Mouse (Mus musculus) layer of hippocampus, adult 9-11 months (tissue): ENCODE measurements around the gene Gzmm.
"Not testable (repeated sequence)": the region's sequence is repeated elsewhere in the genome, so short reads cannot be mapped to it uniquely, and the experiment has no call there.

Experiments used
- DNase-seq: peaks from one replicate; pipeline ENCODE4 v3.0.0; 2022

Gzmm gene

GRCm38 (mm10) chr10:79681591-79682245, 7.1 kb upstream of the Gzmm start, which contains the start of gene Cdc34:
Gene Cdc34, plus strand, starts transcription at chr10:79682195.
- peak; percentile 100 for DNase-seq

DNA sequence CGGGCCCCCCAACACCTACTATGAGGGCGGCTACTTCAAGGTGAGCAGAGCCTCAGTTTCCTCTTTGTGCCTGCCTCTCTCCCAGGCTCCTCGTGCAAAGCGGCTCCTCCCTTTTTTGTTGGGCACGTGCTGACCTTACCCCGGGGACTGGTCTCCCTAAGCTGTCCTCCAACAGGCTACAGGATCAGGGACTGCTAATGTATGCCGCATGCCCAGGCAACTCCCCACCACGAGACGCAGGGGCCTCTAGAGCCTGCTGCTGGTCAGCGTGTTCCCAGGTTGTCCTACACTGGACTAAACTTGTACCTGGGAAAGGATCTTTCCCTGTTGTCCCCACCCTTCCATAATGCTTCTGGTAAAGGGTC, 6.3 kb upstream of the Gzmm start:
- DNase-seq: peak; percentile 62

DNA sequence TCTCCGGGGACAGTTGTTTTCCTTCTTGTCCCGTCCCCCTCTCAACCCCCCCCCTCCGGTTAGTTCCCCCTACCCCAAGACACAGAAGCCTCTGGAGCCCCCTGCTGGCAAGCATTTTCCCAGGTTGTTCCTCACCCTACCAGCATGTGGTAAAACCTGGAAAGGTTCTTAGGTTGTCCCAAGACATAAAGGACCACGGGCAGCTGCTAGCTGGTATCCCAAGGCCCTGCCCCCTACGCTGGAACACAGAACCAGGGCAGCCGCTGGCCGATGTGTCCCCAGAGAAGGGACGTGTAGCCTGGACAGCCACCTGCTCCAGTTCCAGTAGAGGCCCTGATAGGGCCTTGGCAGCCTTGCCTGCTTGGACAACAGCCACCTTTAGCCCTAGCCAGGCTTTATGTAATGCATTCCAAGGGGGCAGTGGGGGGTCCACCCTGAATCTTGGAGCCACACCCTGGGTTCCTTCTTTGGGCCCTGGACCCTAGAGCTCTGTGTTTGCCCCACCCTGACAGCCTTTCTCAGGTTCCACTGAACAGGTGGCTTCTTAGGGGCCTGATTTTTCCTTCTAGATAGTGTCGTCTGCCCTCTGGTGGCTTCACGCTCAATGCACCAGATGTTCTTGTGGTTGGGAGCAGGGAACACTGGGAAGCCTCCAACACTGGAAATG, 5.8 kb upstream of the Gzmm start:
- DNase-seq: peak; percentile 69

DNA sequence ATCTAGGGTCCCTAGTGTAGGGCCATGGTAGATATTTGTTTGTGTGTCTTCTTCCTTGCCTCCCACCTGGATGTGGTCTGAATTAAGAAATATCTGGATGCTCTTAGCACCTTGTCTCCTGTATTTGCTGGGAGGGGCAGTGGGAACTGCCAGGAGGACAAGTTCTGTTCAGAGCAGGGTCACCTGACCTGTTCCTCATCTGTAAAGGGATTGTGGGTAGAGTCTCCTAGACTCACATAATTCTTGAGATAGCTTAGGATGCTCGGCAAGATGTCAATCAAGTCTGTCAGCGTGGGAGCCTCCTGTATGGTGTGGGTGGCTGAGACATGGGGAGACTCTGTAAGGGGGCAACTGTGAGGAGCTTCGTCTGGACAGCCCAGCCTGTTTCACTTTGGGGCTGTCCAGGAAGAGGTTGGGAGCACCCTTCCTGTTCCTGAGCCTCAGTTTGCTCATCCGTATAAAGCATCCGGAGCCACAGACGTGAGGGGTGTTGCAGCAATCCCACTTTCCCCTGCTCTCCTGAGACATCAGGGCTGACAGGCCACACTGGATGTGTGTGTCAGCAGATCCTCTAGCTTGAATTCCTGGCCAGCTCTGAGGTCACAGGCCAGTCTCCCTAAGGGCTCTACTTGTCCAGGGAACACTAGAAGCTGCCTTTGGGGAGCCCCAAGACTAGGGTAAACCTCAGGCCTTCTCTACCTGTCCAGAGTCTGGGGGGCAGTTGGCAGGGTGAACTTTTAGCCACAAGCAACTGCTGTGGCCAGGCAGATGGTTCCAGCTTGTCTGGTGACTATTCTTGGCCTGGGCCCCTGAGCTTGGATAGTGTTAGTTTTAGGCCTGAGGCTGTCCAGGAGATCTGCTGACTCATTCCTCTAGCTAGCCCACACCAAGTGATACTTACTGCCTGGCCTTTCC, 4.8 kb upstream of the Gzmm start:
- no peak for DNase-seq

DNA sequence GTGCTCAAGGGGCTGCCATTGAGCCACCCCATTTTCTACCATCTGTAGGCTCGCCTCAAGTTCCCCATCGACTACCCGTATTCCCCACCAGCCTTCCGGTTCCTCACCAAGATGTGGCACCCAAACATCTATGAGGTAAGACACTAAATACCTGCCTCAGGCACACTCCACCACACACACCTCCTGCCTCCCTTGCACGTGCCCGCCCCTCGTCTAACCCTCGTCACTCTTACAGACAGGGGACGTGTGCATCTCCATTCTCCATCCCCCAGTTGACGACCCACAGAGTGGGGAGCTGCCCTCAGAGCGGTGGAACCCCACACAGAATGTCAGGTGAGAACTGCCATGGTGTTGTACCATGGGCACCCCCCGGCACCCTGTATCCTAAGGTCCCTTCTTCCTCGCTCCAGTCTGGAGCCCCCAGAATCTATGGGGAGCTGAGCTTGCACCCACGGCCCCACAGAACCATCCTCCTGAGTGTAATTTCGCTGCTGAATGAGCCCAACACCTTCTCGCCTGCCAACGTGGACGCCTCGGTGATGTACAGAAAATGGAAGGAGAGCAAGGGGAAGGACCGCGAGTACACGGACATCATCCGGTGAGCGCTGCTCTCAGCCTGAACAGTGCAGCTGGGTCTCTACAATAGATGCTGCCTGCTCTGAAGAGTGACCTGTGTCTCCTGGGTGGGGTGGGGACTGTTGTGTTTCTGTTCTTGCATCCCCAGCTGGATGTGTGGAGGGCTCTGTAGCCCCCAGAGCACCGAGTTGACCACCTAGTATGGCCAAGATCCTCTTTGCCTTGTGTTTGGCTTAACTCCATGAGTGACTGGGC, 3.8 kb upstream of the Gzmm start:
- no peak for DNase-seq

- no peak for DNase-seq
Observed at GRCm38 (mm10) chr10:79686219-79686618, 2.6 kb upstream of the Gzmm start.

GRCm38 (mm10) chr10:79686691-79687090, 2.1 kb upstream of the Gzmm start:
- no peak for DNase-seq

DNA sequence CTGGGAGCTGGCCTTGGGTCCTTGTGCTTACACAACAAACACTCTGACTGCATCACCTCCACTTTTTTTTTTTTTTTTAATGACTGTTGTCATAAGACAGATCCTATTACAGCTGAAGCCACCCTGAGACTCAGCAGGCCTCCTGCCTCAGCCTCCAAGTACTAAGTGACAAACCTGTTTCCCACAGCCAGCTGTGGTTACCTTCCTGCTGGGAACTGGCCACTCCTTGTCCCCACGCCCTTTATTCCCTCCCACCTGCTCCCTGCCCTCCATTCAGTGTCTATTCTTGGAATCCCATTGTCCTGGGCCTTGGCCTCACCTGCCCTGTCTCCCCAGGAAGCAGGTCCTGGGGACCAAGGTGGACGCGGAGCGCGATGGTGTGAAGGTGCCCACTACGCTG, 1.3 kb upstream of the Gzmm start:
- DNase-seq: no peak

- no peak for DNase-seq
Observed at GRCm38 (mm10) chr10:79689178-79689577, 358 bp downstream of the Gzmm start.

- no peak for DNase-seq
Observed at GRCm38 (mm10) chr10:79691986-79692548, 3.2 kb downstream of the Gzmm start.

GRCm38 (mm10) chr10:79693580-79694378, 5.0 kb downstream of the Gzmm start:
- no peak for DNase-seq

DNA sequence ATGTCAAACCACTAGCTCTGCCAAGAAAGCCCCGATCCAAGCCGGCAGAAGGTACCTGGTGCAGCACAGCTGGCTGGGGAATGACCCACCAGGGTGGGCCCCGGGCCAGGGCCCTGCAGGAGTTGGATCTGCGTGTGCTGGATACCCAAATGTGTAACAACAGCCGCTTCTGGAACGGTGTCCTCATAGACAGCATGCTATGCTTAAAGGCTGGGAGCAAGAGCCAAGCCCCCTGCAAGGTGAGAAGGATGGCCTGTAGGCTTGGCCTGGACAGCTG, 5.5 kb downstream of the Gzmm start:
- no peak for DNase-seq

- peak; percentile 71 for DNase-seq
Observed at GRCm38 (mm10) chr10:79695231-79696128, 6.7 kb downstream of the Gzmm start.

DNA sequence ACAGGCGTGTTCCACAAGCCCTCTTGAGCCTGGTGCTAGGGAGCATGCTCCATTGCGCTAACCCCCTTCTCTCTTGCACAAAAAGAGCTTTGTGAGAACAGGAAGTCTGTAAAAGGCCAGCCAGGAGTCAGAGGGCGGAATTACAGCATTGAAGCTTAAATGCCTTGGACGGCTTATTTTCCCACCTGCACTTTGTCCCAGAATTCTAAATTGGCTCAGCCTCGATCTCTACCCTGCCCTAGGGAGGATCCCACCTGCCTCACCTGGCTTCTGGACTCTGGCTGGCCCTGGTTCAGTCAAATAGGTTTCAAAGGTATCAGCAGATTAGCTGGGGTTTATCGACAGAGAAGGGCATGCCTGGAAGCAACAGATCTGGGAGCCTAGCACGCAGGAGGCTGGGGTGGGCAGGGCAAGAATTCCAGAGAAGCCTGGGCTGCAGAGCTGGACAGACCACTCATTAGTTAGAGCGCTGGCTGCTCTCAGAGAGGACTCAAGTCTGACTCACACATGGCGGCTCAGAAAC, 7.4 kb downstream of the Gzmm start:
- no peak for DNase-seq

GRCm38 (mm10) chr10:79697916-79698315, 9.1 kb downstream of the Gzmm start:
- DNase-seq: no peak

- no peak for DNase-seq
Observed at GRCm38 (mm10) chr10:79698459-79698858, 9.6 kb downstream of the Gzmm start.

- no peak for DNase-seq
Observed at GRCm38 (mm10) chr10:79700676-79701075, 11.9 kb downstream of the Gzmm start.

DNA sequence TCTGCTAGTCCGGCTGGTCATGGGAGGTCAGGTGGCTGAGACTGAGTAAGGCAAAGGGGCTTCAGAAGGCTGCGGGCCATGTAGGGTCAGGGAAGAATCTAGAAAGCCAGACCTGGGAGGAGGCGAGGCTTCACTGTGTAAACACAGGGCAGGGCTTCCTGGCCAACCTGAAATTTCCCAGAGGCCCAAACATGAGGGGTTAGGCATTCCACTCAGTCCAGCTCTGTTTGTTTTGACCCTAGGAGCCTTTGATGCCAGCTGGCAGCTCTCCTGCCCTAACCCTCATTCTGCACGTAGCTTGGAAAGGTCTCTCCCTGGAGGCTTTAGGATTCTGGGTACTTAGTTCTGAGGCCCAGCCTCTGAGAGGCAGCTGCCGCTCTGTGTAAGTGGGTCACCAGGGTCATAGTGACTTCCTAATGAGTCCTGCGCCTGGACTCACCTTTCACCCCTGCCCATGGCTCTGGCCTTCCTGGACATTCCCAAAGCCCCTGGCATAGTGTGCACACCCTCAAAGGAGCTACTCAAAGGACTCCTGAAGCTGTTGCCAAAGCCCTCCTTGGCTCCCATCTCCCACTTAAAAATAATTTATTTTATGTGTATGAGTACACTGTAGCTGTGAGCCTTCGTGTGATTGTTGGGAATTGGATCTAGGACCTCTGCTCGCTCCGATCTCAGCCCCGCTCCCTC, 12.8 kb downstream of the Gzmm start:
- no peak for DNase-seq

DNA sequence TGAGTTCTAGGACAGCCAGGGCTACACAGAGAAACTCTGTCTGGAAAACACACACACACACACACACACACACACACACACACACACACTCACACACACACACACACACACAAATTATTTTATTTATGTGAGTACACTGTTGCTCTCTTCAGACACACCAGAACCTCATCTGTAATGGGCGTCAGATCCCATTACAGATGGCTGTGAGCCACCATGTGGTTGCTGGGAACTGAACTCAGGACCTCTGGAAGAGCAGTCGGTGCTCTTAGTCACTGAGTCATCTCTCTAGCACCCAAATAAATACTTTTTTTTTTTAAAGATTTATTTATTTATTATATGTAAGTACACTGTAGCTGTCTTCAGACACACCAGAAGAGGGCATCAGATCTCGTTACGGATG, 14.2 kb downstream of the Gzmm start:
- not testable (repeated sequence) for DNase-seq

- DNase-seq: no peak
Observed at GRCm38 (mm10) chr10:79703541-79703940, 14.7 kb downstream of the Gzmm start.
